Mouse (Mus musculus) intestine, embryonic 16.5 days (tissue): ENCODE results near the gene Pcnx2. TPM values are rescaled to one million over a fixed set of nuclear protein-coding genes. Genes with fewer than 3 reads are reported as not detected.

ENCODE experiments used
- polyA plus RNA-seq: library from polyadenylated mRNA; unstranded; fragments of >200 nt; fragmentation: Nextera tagmentation; extraction: Ambion mirVana; gene quantifications from 2 replicates; pipeline ENCODE4 v1.2.1, GENCODE M21; 2015

Pcnx2 gene
- polyA plus RNA-seq, 1 experiment from 2014 or later: 0.10 TPM

Other genes starting within 250 kb of the Pcnx2 start
- gene Map10, start 228.5 kb downstream of the Pcnx2 start, polyA plus RNA-seq: 3.5 and 3.7 TPM in 2 replicates
- 30.8 and 32.9 TPM in 2 replicates for gene Ntpcr, start 168.4 kb downstream of the Pcnx2 start, polyA plus RNA-seq
- gene Map3k21, start 12.1 kb upstream of the Pcnx2 start, polyA plus RNA-seq: 2.8 and 3.8 TPM in 2 replicates
- gene Kcnk1, start 96.9 kb upstream of the Pcnx2 start, polyA plus RNA-seq: 41.5 and 47.2 TPM in 2 replicates